Mouse (Mus musculus) ES-E14 (cell line): ENCODE data around the gene Pla2g5. TPM values are rescaled to one million over a fixed set of nuclear protein-coding genes. Genes with fewer than 3 reads are reported as not detected.

Source experiments
- DNase-seq: peaks from one replicate; pipeline ENCODE4 v3.0.0-alpha.2; 2013; ENCODE audit warnings: low read depth, low spot score
- H3K27ac ChIP-seq: 2 replicates; pipeline ENCODE4 v1.5.1; 2012; ENCODE audit warnings: low read depth, mild to moderate bottlenecking, low read length, moderate library complexity, mixed read lengths; ENCODE audit not compliant: poor library complexity, insufficient read depth, severe bottlenecking
- H3K36me3 ChIP-seq: 2 replicates; pipeline ENCODE4 v1.6.1; 2012; ENCODE audit warnings: mild to moderate bottlenecking, low read length, moderate library complexity, mixed read lengths; ENCODE audit not compliant: control insufficient read depth, poor library complexity, insufficient read depth, severe bottlenecking
- H3K4me1 ChIP-seq, 2 experiments: fragments of 150-350 bp in 1 of 2; sonication (generic) in 1 of 2; 2 replicates each; pipeline ENCODE4 v1.6.1; 2012; ENCODE audit warnings: low read length in 2 of 2, mild to moderate bottlenecking in 1 of 2, mixed read lengths in 1 of 2; ENCODE audit not compliant: control insufficient read depth in 2 of 2, insufficient read depth in 2 of 2, poor library complexity in 1 of 2
- H3K4me3 ChIP-seq, 2 experiments: fragments of 150-350 bp in 1 of 2; sonication (generic) in 1 of 2; 2 replicates each; pipeline ENCODE4 v1.5.1; 2012; ENCODE audit warnings: low read length in 2 of 2, low read depth in 1 of 2, mild to moderate bottlenecking in 1 of 2, mixed read lengths in 1 of 2; ENCODE audit not compliant: insufficient read depth in 1 of 2, poor library complexity in 1 of 2, severe bottlenecking in 1 of 2
- H3K9ac ChIP-seq: 2 replicates; pipeline ENCODE4 v1.6.1; 2012; ENCODE audit warnings: low read depth, mild to moderate bottlenecking, low read length, mixed read lengths; ENCODE audit not compliant: poor library complexity, insufficient read depth, severe bottlenecking
- H3K9me3 ChIP-seq: fragments of 150-350 bp; sonication (generic); 2 replicates; pipeline ENCODE4 v1.6.1; 2012; ENCODE audit warnings: low read depth, mild to moderate bottlenecking, low read length; ENCODE audit not compliant: control insufficient read depth, insufficient read depth
- CHD2 ChIP-seq: IDR thresholded peaks from 2 replicates; pipeline ENCODE4 v1.6.1; 2014; ENCODE audit warnings: mild to moderate bottlenecking, low read depth, low read length, inconsistent platforms
- HCFC1 ChIP-seq: IDR thresholded peaks from 2 replicates; pipeline ENCODE4 v1.6.1; 2012; ENCODE audit warnings: low read length, inconsistent platforms, borderline replicate concordance; ENCODE audit not compliant: insufficient read depth
- MAFK ChIP-seq: IDR thresholded peaks from 2 replicates; pipeline ENCODE4 v1.6.1; 2014; ENCODE audit warnings: mild to moderate bottlenecking, low read depth, low read length, inconsistent platforms; ENCODE audit not compliant: insufficient read depth
- ZC3H11A ChIP-seq: IDR thresholded peaks from 2 replicates; pipeline ENCODE4 v1.6.1; 2012; ENCODE audit warnings: low read depth, mild to moderate bottlenecking, inconsistent platforms, low read length, borderline replicate concordance
- ZNF384 ChIP-seq: IDR thresholded peaks from 2 replicates; pipeline ENCODE4 v1.6.1; 2012; ENCODE audit warnings: low read depth, low read length, inconsistent platforms
- in situ Hi-C, 2 experiments: fragments of 600-800 bp; cut with MboI; formaldehyde crosslinking; loops; one replicate each; pipeline ENCODE4 v1.15.1; 2025; ENCODE audit warnings: low sequenced_read_pairs in 2 of 2, inconsistent platforms in 1 of 2; ENCODE audit not compliant: unreplicated experiment in 2 of 2
- total RNA-seq: library from RNA; depleted of rRNA; stranded (reverse); fragments of 300-350 nt; gene quantifications from 2 replicates; pipeline ENCODE4 v1.2.3, GENCODE M21; 2012

Gene Pla2g5
- total RNA-seq, 1 experiment, result 3.7 TPM

DNA sequence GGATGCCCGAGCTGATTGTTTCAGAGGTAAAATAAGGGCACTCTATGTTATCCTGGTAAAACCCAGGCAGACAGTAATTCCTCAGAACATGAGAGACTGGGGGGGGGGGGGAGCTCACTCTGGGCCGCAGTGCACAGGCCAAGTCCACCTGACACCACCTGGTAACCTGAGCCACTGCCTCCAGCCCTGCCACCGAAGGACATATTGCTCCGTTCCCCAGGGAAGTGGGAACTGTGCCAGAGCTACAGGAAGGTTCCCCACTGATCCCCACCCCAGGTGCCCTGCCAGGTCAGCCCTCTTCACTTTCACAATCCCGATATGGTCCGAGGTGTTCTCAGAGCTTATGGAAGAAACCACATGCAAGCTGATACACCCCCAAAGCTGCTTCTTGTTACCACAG lies 29.4 kb upstream of the Pla2g5 start:
- in situ Hi-C loops, result no loop called here
- no peak for TF ChIP-seq HCFC1
- TF ChIP-seq MAFK, result no peak
- TF ChIP-seq ZC3H11A, result no peak
- no peak for TF ChIP-seq ZNF384
- no peak for TF ChIP-seq CHD2
- Histone ChIP-seq H3K9me3 (no peaks in the 10 kb centered on the region), H3K4me1 (peaks cover 16 to 32% of the 10 kb centered on the region in 2 experiments), H3K4me3 (no peak overlapping the region), H3K27ac (peak overlapping the region; percentile 18; the same call in 1 of the 2 replicates), H3K36me3 (peaks cover 17% of the 10 kb centered on the region), H3K9ac (peak overlapping the region; percentile 19; the same call in 1 of the 2 replicates)
- no peak for DNase-seq

GRCm38 (mm10) chr4:138889635-138890034 lies 26.4 kb upstream of the Pla2g5 start:
- H3K9me3 ChIP-seq, result no peaks in the 10 kb centered on the region
- in situ Hi-C loops, result no loop called here
- H3K4me1 ChIP-seq, result peaks cover 16 to 32% of the 10 kb centered on the region in 2 experiments
- DNase-seq, result no peak
- H3K27ac ChIP-seq, result peak overlapping the region; percentile 77
- no peak overlapping the region for H3K9ac ChIP-seq
- peak overlapping the region in 1 of 2 experiments; percentile 26; a peak in 2 of 4 replicates for H3K4me3 ChIP-seq
- H3K36me3 ChIP-seq, result peaks cover 3% of the 10 kb centered on the region; the same call in 1 of the 2 replicates
- TF ChIP-seq CHD2 (no peak), HCFC1 (no peak), MAFK (no peak), ZC3H11A (no peak), ZNF384 (no peak)

GRCm38 (mm10) chr4:138889165-138889564 lies 25.9 kb upstream of the Pla2g5 start:
- H3K4me1 ChIP-seq, result peaks cover 16 to 32% of the 10 kb centered on the region in 2 experiments
- peak overlapping the region; percentile 80 for H3K27ac ChIP-seq
- H3K36me3 ChIP-seq, result no peaks in the 10 kb centered on the region; the same call in 1 of the 2 replicates
- TF ChIP-seq ZC3H11A (no peak), MAFK (no peak), HCFC1 (no peak), ZNF384 (no peak), CHD2 (no peak)
- peak overlapping the region in 1 of 2 experiments; percentile 26; a peak in 1 of 4 replicates for H3K4me3 ChIP-seq
- in situ Hi-C loops, result no loop called here
- H3K9me3 ChIP-seq, result no peaks in the 10 kb centered on the region
- DNase-seq, result no peak
- peak overlapping the region; percentile 55; the same call in 1 of the 2 replicates for H3K9ac ChIP-seq

- in situ Hi-C loops, result no loop called here
These were observed 21.0 kb upstream of the Pla2g5 start for GRCm38 (mm10) chr4:138884261-138884660.

More at GRCm38 (mm10) chr4:138884261-138884660, 21.0 kb upstream of the Pla2g5 start:
- Histone ChIP-seq H3K27ac (no peak overlapping the region), H3K9ac (no peak overlapping the region), H3K4me1 (peaks cover 1 to 10% of the 10 kb centered on the region in 2 experiments; a peak in 1 of 4 replicates), H3K9me3 (no peaks in the 10 kb centered on the region), H3K4me3 (no peak overlapping the region), H3K36me3 (no peaks in the 10 kb centered on the region)
- TF ChIP-seq ZC3H11A (peak; percentile 80; the same call in 1 of the 2 replicates), MAFK (no peak), ZNF384 (peak; percentile 36; the same call in 1 of the 2 replicates), CHD2 (no peak)
- DNase-seq, result peak; percentile 81
